13 mouse cellular contexts compared by ENCODE assay signal in genomic region chr2:21927656-21928055, GRCm38 (mm10).
DNase-seq lines count a peak whose midpoint lies in the region; ATAC-seq and TF ChIP-seq lines count a peak whose summit lies in the region.
"Had no signal": no experiment of that assay in that cellular context is flagged by ENCODE, and none has a peak within 500 bp of the region (broad histone marks: within the 10 kb centered on the region; RNA-seq: fewer than 3 reads in every experiment).

No protein-coding gene starts in this region.

- no peaks in the 10 kb centered on the region for H3K9me3 ChIP-seq in hindbrain, embryonic 16.5 days (ENCODE audit: control insufficient read depth, low read length)
- H3K9me3 ChIP-seq in hindbrain, embryonic 10.5 days, result no peaks in the 10 kb centered on the region
- H3K9me3 ChIP-seq in CH12.LX (replicated peaks; ENCODE audit: low read length), result no peaks in the 10 kb centered on the region
- H3K9me3 ChIP-seq in embryonic facial prominence, embryonic 14.5 days (ENCODE audit: control insufficient read depth, low read length), result no peaks in the 10 kb centered on the region

- no peak for TF ChIP-seq EP300 in CH12.LX (IDR thresholded peaks at IDR 0.05; ENCODE audit: low read length)

- peak; percentile 48; the same call in 1 of the 2 replicates for ATAC-seq in hindbrain, embryonic 16.5 days
- no peak for ATAC-seq in embryonic facial prominence, embryonic 14.5 days (ENCODE audit: low read depth)
- ATAC-seq in erythroblast, adult 5-6 weeks (replicated peaks; ENCODE audit: low FRiP score, poor library complexity, severe bottlenecking), result no peak

- H3K79me2 ChIP-seq in CH12.LX (replicated peaks; ENCODE audit: control insufficient read depth, extremely low read depth, insufficient read depth, poor library complexity, severe bottlenecking), result no peaks in the 10 kb centered on the region

- no peak overlapping the region for H3K4me2 ChIP-seq in hindbrain, embryonic 16.5 days (ENCODE audit: low read length)
- H3K4me2 ChIP-seq in CH12.LX (ENCODE audit: insufficient read depth, low read depth, poor library complexity, severe bottlenecking), result no peak overlapping the region
- H3K4me2 ChIP-seq in embryonic facial prominence, embryonic 14.5 days (ENCODE audit: low read depth, low read length), result no peak overlapping the region

- no peak overlapping the region for H3K4me3 ChIP-seq in hindbrain, embryonic 16.5 days (ENCODE audit: low read length)
- H3K4me3 ChIP-seq in hindbrain, embryonic 10.5 days, result no peak overlapping the region
- H3K4me3 ChIP-seq in CH12.LX (replicated peaks in 1 of 3; ENCODE audit: low read depth in 2 of 3, low read length in 2 of 3, poor library complexity in 1 of 3), result no peak overlapping the region
- H3K4me3 ChIP-seq in embryonic facial prominence, embryonic 14.5 days (ENCODE audit: low read depth, low read length), result no peak overlapping the region

- no peaks in the 10 kb centered on the region for H3K27me3 ChIP-seq in hindbrain, embryonic 16.5 days (replicated peaks; ENCODE audit: control insufficient read depth, insufficient read depth, low read length)
- H3K27me3 ChIP-seq in hindbrain, embryonic 10.5 days (ENCODE audit: insufficient read depth, poor library complexity, severe bottlenecking), result no peaks in the 10 kb centered on the region
- H3K27me3 ChIP-seq in CH12.LX (replicated peaks), result no peaks in the 10 kb centered on the region
- no peaks in the 10 kb centered on the region for H3K27me3 ChIP-seq in embryonic facial prominence, embryonic 14.5 days (replicated peaks; ENCODE audit: control insufficient read depth, insufficient read depth, low read length)

- WGBS in hindbrain, embryonic 16.5 days, result 45% methylated on average over 1 of the region's 1 CpGs
- WGBS in hindbrain, embryonic 10.5 days, result 47% methylated on average over 1 of the region's 1 CpGs
- WGBS in embryonic facial prominence, embryonic 14.5 days, result 35% methylated on average over 1 of the region's 1 CpGs

- peak in 1 of 2 experiments; percentile 56; a peak in 2 of 4 replicates for TF ChIP-seq CTCF in CH12.LX (conservative IDR thresholded peaks at IDR 0.05 in 1 of 2, IDR thresholded peaks at IDR 0.05 in 1 of 2; ENCODE audit: low read depth in 2 of 2, low read length in 2 of 2)

- dilution Hi-C loops in CH12.LX (cut with MboI; ENCODE audit: extremely low pct_ligation_motif_present, extremely low pct_unique_long_range_greater_than_20kb, low sequenced_read_pairs), result no loop called here

- no peak overlapping the region for H3K9ac ChIP-seq in hindbrain, embryonic 16.5 days (ENCODE audit: low read depth, low read length)
- no peak overlapping the region for H3K9ac ChIP-seq in CH12.LX (ENCODE audit: insufficient read depth, low read depth)
- H3K9ac ChIP-seq in embryonic facial prominence, embryonic 14.5 days (ENCODE audit: low read depth, low read length), result no peak overlapping the region

- no peak for TF ChIP-seq POLR2A in CH12.LX (IDR thresholded peaks at IDR 0.05; ENCODE audit: low read depth, low read length)

- in situ Hi-C loops in CH12.LX (cut with MboI; ENCODE audit: low pct_ligation_motif_present, low pct_unique_long_range_greater_than_20kb, low sequenced_read_pairs), result no loop called here

- no peaks in the 10 kb centered on the region for H3K36me3 ChIP-seq in hindbrain, embryonic 16.5 days (ENCODE audit: control insufficient read depth, insufficient read depth, low read length)
- H3K36me3 ChIP-seq in hindbrain, embryonic 10.5 days, result no peaks in the 10 kb centered on the region
- H3K36me3 ChIP-seq in CH12.LX (replicated peaks in 1 of 2; ENCODE audit: control insufficient read depth in 1 of 2, insufficient read depth in 1 of 2, low read length in 1 of 2), result no peaks in the 10 kb centered on the region
- no peaks in the 10 kb centered on the region for H3K36me3 ChIP-seq in embryonic facial prominence, embryonic 14.5 days (ENCODE audit: control insufficient read depth, insufficient read depth, low read length)

- peak; percentile 59 for TF ChIP-seq RAD21 in CH12.LX (IDR thresholded peaks at IDR 0.05; ENCODE audit: low read depth, low read length)

- no peaks in the 10 kb centered on the region for H3K4me1 ChIP-seq in hindbrain, embryonic 16.5 days (ENCODE audit: control insufficient read depth, insufficient read depth, low read depth, low read length)
- H3K4me1 ChIP-seq in hindbrain, embryonic 10.5 days (replicated peaks), result no peaks in the 10 kb centered on the region
- no peaks in the 10 kb centered on the region for H3K4me1 ChIP-seq in CH12.LX (ENCODE audit: control insufficient read depth in 1 of 2, insufficient read depth in 2 of 2)
- no peaks in the 10 kb centered on the region for H3K4me1 ChIP-seq in embryonic facial prominence, embryonic 14.5 days (ENCODE audit: control insufficient read depth, insufficient read depth, low read length)

- DNase-seq in cerebellum, postnatal 10 days, result peak; percentile 35 to 54
- no peak for DNase-seq in cerebellum, adult 11 months
- DNase-seq in hindbrain, embryonic 10.5 days (ENCODE audit: low spot score), result no peak
- no peak for DNase-seq in CH12.LX (ENCODE audit: extremely low read depth)
- peak; percentile 26 for DNase-seq in embryonic facial prominence, embryonic 14.5 days (ENCODE audit: low spot score)
- no peak for DNase-seq in cerebellum, adult 11-12 months
- DNase-seq: gastrocnemius, postnatal 10 days; heart, postnatal 10 days; kidney, adult 8-10 months; layer of hippocampus, adult 9-11 months; lung, postnatal 10 days had no signal

- H3K27ac ChIP-seq in hindbrain, embryonic 16.5 days (ENCODE audit: low read depth, low read length), result no peak overlapping the region
- no peak overlapping the region for H3K27ac ChIP-seq in hindbrain, embryonic 10.5 days
- H3K27ac ChIP-seq in CH12.LX (ENCODE audit: insufficient read depth, low read depth), result no peak overlapping the region
- H3K27ac ChIP-seq in embryonic facial prominence, embryonic 14.5 days (replicated peaks; ENCODE audit: low read depth, low read length), result no peak overlapping the region

TF ChIP-seq in CH12.LX, 34 proteins besides CTCF, POLR2A, EP300 and RAD21:
- no peak for TF ChIP-seq JUND (conservative IDR thresholded peaks at IDR 0.05; ENCODE audit: low read depth, low read length)
- peak; percentile 98 for TF ChIP-seq ZNF384 (IDR thresholded peaks at IDR 0.05; ENCODE audit: low read depth, low read length)
- TF ChIP-seq SMC3 (IDR thresholded peaks at IDR 0.05; ENCODE audit: low read depth, low read length), result peak; percentile 21; the same call in 1 of the 2 replicates
TF ChIP-seq in CH12.LX: peak in this region for 2.

Comparison
In these comparisons a context has a peak if more than half of its experiments do, and no peak if none do; other contexts are left out.
1. DNase-seq: peak in cerebellum, postnatal 10 days (2 of 2) and embryonic facial prominence, embryonic 14.5 days (single experiment); none in cerebellum, adult 11 months (single experiment), hindbrain, embryonic 10.5 days (single experiment), CH12.LX (single experiment) and cerebellum, adult 11-12 months (single experiment).